Mouse (Mus musculus) ES-E14 (cell line): ENCODE measurements at regions not wholly inside any gene's neighbourhood (a gene's known extent, or its start where the extent isn't known, plus 50 kb on each side); places are given as distances from the start of the nearest gene placed in this dataset.
A peak's percentile ranks its signal among the peaks of the same experiment; 100 is the strongest.

Experiments
- DNase-seq: peaks from one replicate; pipeline ENCODE4 v3.0.0-alpha.2; 2013; ENCODE audit warnings: low read depth, low spot score
- H3K27ac ChIP-seq: 2 replicates; pipeline ENCODE4 v1.5.1; 2012; ENCODE audit warnings: low read depth, mild to moderate bottlenecking, low read length, moderate library complexity, mixed read lengths; ENCODE audit not compliant: poor library complexity, insufficient read depth, severe bottlenecking
- H3K36me3 ChIP-seq: 2 replicates; pipeline ENCODE4 v1.6.1; 2012; ENCODE audit warnings: mild to moderate bottlenecking, low read length, moderate library complexity, mixed read lengths; ENCODE audit not compliant: control insufficient read depth, poor library complexity, insufficient read depth, severe bottlenecking
- H3K4me1 ChIP-seq, 2 experiments: fragments of 150-350 bp in 1 of 2; sonication (generic) in 1 of 2; 2 replicates each; pipeline ENCODE4 v1.6.1; 2012; ENCODE audit warnings: low read length in 2 of 2, mild to moderate bottlenecking in 1 of 2, mixed read lengths in 1 of 2; ENCODE audit not compliant: control insufficient read depth in 2 of 2, insufficient read depth in 2 of 2, poor library complexity in 1 of 2
- H3K4me3 ChIP-seq, 2 experiments: fragments of 150-350 bp in 1 of 2; sonication (generic) in 1 of 2; 2 replicates each; pipeline ENCODE4 v1.5.1; 2012; ENCODE audit warnings: low read length in 2 of 2, low read depth in 1 of 2, mild to moderate bottlenecking in 1 of 2, mixed read lengths in 1 of 2; ENCODE audit not compliant: insufficient read depth in 1 of 2, poor library complexity in 1 of 2, severe bottlenecking in 1 of 2
- H3K9ac ChIP-seq: 2 replicates; pipeline ENCODE4 v1.6.1; 2012; ENCODE audit warnings: low read depth, mild to moderate bottlenecking, low read length, mixed read lengths; ENCODE audit not compliant: poor library complexity, insufficient read depth, severe bottlenecking
- H3K9me3 ChIP-seq: fragments of 150-350 bp; sonication (generic); 2 replicates; pipeline ENCODE4 v1.6.1; 2012; ENCODE audit warnings: low read depth, mild to moderate bottlenecking, low read length; ENCODE audit not compliant: control insufficient read depth, insufficient read depth
- CHD2 ChIP-seq: IDR thresholded peaks from 2 replicates; pipeline ENCODE4 v1.6.1; 2014; ENCODE audit warnings: mild to moderate bottlenecking, low read depth, low read length, inconsistent platforms
- HCFC1 ChIP-seq: IDR thresholded peaks from 2 replicates; pipeline ENCODE4 v1.6.1; 2012; ENCODE audit warnings: low read length, inconsistent platforms, borderline replicate concordance; ENCODE audit not compliant: insufficient read depth
- MAFK ChIP-seq: IDR thresholded peaks from 2 replicates; pipeline ENCODE4 v1.6.1; 2014; ENCODE audit warnings: mild to moderate bottlenecking, low read depth, low read length, inconsistent platforms; ENCODE audit not compliant: insufficient read depth
- ZC3H11A ChIP-seq: IDR thresholded peaks from 2 replicates; pipeline ENCODE4 v1.6.1; 2012; ENCODE audit warnings: low read depth, mild to moderate bottlenecking, inconsistent platforms, low read length, borderline replicate concordance
- ZNF384 ChIP-seq: IDR thresholded peaks from 2 replicates; pipeline ENCODE4 v1.6.1; 2012; ENCODE audit warnings: low read depth, low read length, inconsistent platforms
- in situ Hi-C, 2 experiments: fragments of 600-800 bp; cut with MboI; formaldehyde crosslinking; loops; one replicate each; pipeline ENCODE4 v1.15.1; 2025; ENCODE audit warnings: low sequenced_read_pairs in 2 of 2, inconsistent platforms in 1 of 2; ENCODE audit not compliant: unreplicated experiment in 2 of 2

DNA sequence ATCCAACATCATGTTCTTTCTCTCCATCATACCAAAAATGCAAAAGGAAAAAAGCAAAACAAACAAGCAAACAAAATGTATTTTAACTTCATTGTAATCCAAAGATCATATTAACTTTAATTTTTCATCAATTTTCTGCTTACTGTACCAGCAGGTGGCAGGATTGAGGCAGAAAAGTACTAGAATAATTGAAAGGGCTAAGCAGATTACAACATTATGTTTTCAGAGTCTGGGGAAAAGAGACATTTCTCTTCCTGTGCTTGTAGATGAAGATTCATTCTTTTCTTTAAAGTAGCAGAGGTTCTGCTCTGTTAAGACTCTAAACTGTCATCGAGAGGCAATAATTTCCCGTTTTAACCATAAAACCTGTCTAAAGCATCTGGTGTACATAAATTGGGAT is 394.7 kb upstream of the Slitrk6 start:
- H3K9me3 ChIP-seq: no peaks in the 10 kb centered on the region
- TF ChIP-seq ZC3H11A (no peak), HCFC1 (no peak), ZNF384 (no peak)
- in situ Hi-C loops: no loop called here
- H3K36me3 ChIP-seq: no peaks in the 10 kb centered on the region
- no peaks in the 10 kb centered on the region for H3K4me1 ChIP-seq
- no peak overlapping the region for H3K4me3 ChIP-seq
- no peak overlapping the region for H3K27ac ChIP-seq
- H3K9ac ChIP-seq: no peak overlapping the region
- peak; percentile 6 for DNase-seq

DNA sequence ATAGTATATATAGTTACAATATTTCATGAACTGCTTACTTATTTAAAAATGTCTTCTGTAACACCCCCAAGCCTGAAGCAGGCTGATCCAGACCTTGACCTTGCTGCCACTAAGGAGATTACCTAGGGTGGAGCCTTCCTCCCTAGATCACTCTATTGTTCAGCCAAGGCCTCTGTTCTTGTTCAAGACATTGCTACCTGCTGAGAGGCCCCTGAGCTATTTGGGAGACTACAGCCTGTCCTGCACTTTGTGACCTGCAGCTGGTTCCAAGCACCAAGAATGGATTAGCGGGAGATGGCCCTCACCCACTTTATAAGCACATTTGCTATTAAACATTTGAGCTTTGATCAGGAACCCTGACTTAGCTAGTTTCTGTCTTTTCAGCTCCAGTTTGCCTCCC is 361.7 kb upstream of the Slitrk6 start:
- Histone ChIP-seq H3K4me3 (no peak overlapping the region), H3K27ac (no peak overlapping the region), H3K36me3 (no peaks in the 10 kb centered on the region), H3K9me3 (no peaks in the 10 kb centered on the region), H3K9ac (no peak overlapping the region), H3K4me1 (peaks cover 0 to 8% of the 10 kb centered on the region in 2 experiments; a peak in 1 of 4 replicates)
- TF ChIP-seq CHD2 (no peak), ZC3H11A (no peak), MAFK (no peak), ZNF384 (no peak), HCFC1 (no peak)
- in situ Hi-C loops: no loop called here
- peak; percentile 68 for DNase-seq

DNA sequence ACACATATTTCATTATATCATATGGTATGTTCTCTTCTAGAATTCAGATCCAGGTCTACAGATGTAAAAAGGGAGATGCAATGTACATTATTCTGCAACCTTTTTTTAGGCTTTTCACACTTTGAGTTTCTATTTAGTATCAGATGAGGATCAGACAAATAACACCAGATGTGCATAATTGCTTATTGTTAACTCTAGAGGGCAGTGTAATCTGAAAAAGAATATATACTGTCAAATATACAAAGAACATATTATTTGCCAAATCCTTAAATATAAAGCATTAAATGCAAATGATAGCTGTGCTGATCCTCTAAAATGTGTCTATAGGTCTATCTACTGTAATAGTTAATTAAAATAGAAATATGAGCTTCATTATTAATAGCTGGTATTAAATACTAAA is 348.6 kb upstream of the Slitrk6 start:
- Histone ChIP-seq H3K9ac (no peak overlapping the region), H3K36me3 (no peaks in the 10 kb centered on the region), H3K9me3 (no peaks in the 10 kb centered on the region), H3K4me3 (no peak overlapping the region), H3K27ac (no peak overlapping the region), H3K4me1 (no peaks in the 10 kb centered on the region)
- in situ Hi-C loops: no loop called here
- no peak for TF ChIP-seq CHD2
- no peak for TF ChIP-seq MAFK
- no peak for TF ChIP-seq ZNF384
- TF ChIP-seq ZC3H11A: no peak
- TF ChIP-seq HCFC1: no peak
- no peak for DNase-seq

DNA sequence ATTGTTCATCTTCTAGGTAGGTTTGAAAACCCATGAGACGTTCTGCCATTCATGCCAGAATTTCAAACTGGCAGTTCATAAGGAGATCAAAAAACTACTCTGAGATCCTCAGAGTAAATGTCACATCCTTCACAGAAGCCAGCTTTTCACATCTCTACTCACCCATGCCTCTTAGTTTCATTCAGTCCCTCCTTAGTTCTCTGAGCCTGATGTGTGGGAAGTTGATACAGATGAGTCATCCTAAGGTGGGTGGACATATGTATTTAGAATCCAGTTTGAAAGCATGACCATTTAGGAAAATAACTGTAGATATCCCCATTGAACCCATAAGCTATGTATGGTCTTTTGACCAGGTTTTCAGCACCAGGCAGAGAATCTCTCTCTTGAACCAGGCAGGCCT is 345.3 kb upstream of the Slitrk6 start:
- TF ChIP-seq HCFC1 (no peak), MAFK (no peak), ZC3H11A (no peak), CHD2 (no peak), ZNF384 (no peak)
- in situ Hi-C loops: no loop called here
- Histone ChIP-seq H3K9me3 (no peaks in the 10 kb centered on the region), H3K9ac (no peak overlapping the region), H3K4me1 (no peaks in the 10 kb centered on the region), H3K4me3 (no peak overlapping the region), H3K36me3 (no peaks in the 10 kb centered on the region), H3K27ac (no peak overlapping the region)
- DNase-seq: no peak

DNA sequence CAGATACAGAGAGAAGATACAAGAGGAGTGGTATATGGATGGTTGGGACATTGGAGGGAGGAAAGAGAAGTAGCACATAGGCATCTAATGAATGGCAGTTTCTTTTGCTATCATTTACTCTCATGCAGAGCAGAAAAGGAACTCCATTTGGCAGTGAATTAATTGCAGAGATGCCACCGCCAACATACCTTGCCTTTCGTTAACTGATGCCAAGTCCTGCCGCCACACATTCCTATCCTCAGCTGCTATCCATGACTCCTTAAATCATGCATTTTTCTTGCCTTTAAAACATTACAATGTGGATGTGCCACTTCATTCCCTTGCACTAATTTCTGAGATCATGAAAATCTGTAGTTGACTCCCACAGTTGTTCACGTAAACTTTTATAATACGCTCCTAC is 341.3 kb upstream of the Slitrk6 start:
- H3K4me3 ChIP-seq: no peak overlapping the region
- no peak for DNase-seq
- no peaks in the 10 kb centered on the region for H3K4me1 ChIP-seq
- H3K9me3 ChIP-seq: no peaks in the 10 kb centered on the region
- H3K27ac ChIP-seq: no peak overlapping the region
- no peaks in the 10 kb centered on the region for H3K36me3 ChIP-seq
- TF ChIP-seq HCFC1 (no peak), CHD2 (no peak), ZNF384 (no peak), ZC3H11A (no peak), MAFK (no peak)
- in situ Hi-C loops: no loop called here
- H3K9ac ChIP-seq: no peak overlapping the region
